ENCODE assay signal across 7 mouse cellular contexts in the genomic region with DNA sequence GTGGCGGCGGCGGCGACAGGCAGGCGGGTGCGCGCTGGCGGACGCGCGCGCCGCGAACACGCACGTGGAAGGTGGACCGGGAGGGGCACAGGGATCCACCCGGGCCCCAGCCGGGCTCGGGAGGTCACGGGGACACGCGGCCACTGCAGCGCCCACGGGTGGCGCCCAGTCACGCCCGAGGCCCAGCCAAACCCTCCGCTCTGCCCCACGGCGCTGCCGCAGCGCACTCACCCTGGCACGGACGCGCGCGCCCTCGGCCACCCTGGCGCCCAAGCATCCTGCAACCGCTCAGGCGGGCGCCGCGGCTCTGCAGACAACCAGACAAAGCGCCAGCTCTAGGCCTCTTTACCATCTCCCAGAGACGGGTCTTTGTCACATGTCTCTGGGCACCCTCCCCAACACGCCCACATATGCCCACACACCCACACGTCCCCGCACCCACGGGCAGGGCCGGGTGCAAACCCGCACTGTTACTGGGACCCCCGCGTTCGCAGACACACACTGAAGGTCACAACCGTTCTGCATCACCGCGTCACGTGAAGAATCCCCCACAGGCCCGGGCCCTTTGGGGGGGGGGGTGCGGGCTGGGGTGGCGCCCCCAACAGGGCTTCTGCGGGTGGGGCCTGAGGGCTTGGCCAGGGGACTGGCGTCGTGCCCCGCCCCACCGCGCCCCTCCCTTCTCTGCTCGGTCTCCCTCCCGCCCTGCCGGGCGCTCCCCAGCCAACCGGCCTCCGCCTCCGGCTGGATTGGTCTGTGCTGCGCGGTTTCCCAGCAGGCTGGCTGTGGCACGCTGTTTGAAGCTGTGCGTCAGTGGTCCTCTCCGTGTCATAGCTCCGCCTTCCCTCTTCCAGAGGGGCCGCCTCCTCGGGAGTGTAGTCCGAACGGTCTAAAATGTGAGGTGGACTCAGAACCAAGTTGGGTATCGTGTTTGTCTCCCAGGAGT. TPM values are rescaled to one million over a fixed set of nuclear protein-coding genes. Genes with fewer than 3 reads are reported as not detected.
DNase-seq lines count a peak whose midpoint lies in the region; ATAC-seq lines count a peak whose summit lies in the region.

A gene (minus strand): TSS at position 517 of the 943 bp plus-strand sequence.

- H3K9me3 ChIP-seq in intestine, embryonic 14.5 days (ENCODE audit: control insufficient read depth, low read length): no peaks in the 10 kb centered on the region

- no peaks in the 10 kb centered on the region for H3K27me3 ChIP-seq in intestine, embryonic 14.5 days (replicated peaks; ENCODE audit: control insufficient read depth, insufficient read depth, low read length)

- WGBS in intestine, embryonic 14.5 days: under 1% methylated on average over 76 of the region's 87 CpGs

- peaks cover 31% of the 10 kb centered on the region for H3K36me3 ChIP-seq in intestine, embryonic 14.5 days (ENCODE audit: control insufficient read depth, insufficient read depth, low read length)

- H3K4me3 ChIP-seq in intestine, embryonic 14.5 days (ENCODE audit: low read depth, low read length): peak within 1 kb of the TSS; percentile 83

- peak; percentile 95 for ATAC-seq in intestine, embryonic 14.5 days (replicated peaks; ENCODE audit: low FRiP score, low TSS enrichment, low read depth)
- peak; percentile 85 for ATAC-seq in megakaryocyte progenitor cell, adult 5-6 weeks (replicated peaks; ENCODE audit: poor library complexity)

- peak within 1 kb of the TSS; percentile 93 for H3K9ac ChIP-seq in intestine, embryonic 14.5 days (ENCODE audit: low read length)

- intact Hi-C loops in gastrocnemius, postnatal 36 days (cut with DNase I): loop anchor here (2.0 kb wide), 1 partner anchor 117 kb away; a partner anchor contains a TSS
- intact Hi-C loops in left cerebral cortex, postnatal 10 days (cut with DNase I): loop anchor here (5.0 kb wide), 1 partner anchor 118 kb away; a partner anchor contains a TSS

- H3K4me1 ChIP-seq in intestine, embryonic 14.5 days (replicated peaks; ENCODE audit: control insufficient read depth, insufficient read depth, low read length): peaks cover 8% of the 10 kb centered on the region

- peak; percentile 89 for DNase-seq in adrenal gland, adult 2 months
- peak; percentile 83 for DNase-seq in embryo, embryonic 11.5 days (ENCODE audit: low read depth, low spot score)
- peak; percentile 62 to 74 for DNase-seq in gastrocnemius, postnatal 36 days
- DNase-seq in intestine, embryonic 14.5 days (ENCODE audit: low spot score): peak; percentile 93
- peak; percentile 89 to 95 for DNase-seq in left cerebral cortex, postnatal 10 days (ENCODE audit: extremely low spot score in 1 of 2, low spot score in 2 of 2)
- peak; percentile 68 for DNase-seq in skeletal muscle tissue, adult 2 months (ENCODE audit: low read depth, low spot score)

- H3K4me2 ChIP-seq in intestine, embryonic 14.5 days (ENCODE audit: low read length): peak within 1 kb of the TSS; percentile 61

- peak within 1 kb of the TSS; percentile 86 for H3K27ac ChIP-seq in intestine, embryonic 14.5 days (ENCODE audit: low read depth)

RNA-seq across cellular contexts. Expression of the gene that starts here (rescaled TPM):
- 1 to 10 TPM; 3.3 to 6.7 TPM for total RNA-seq in adrenal gland, adult 2 months (2021)
- 17.1 and 22.1 TPM in 2 replicates for polyA plus RNA-seq in adrenal gland, adult 2 months (2012; rRNA removed)
- 1 to 10 TPM; 1.1 to 1.8 TPM for total RNA-seq in gastrocnemius, postnatal 36 days (2021)
- polyA plus RNA-seq in intestine, embryonic 14.5 days (2014; fragmentation: Nextera tagmentation; extraction: Ambion mirVana): 8.6 and 9.3 TPM in 2 replicates
- total RNA-seq in left cerebral cortex, postnatal 10 days (2021): 10 to 100 TPM; 73.7 to 76.1 TPM
- 0.95 and 1.3 TPM in 2 replicates for total RNA-seq in megakaryocyte progenitor cell, adult 5-6 weeks (2015)
- total RNA-seq in megakaryocyte progenitor cell, adult 5-6 weeks (2017): 2.9 and 3.3 TPM in 2 replicates

Comparison
In these comparisons a context has a peak if more than half of its experiments do, and no peak if none do; other contexts are left out.
1. Peak in every context shown above with its lines: DNase-seq, ATAC-seq, H3K4me3 ChIP-seq and H3K27ac ChIP-seq.
2. RNA of the gene that starts here (total RNA-seq): 73.7 to 76.1 TPM in left cerebral cortex, postnatal 10 days; 3.3 to 6.7 TPM in adrenal gland, adult 2 months, 0.95 to 3.3 TPM in megakaryocyte progenitor cell, adult 5-6 weeks and 1.1 to 1.8 TPM in gastrocnemius, postnatal 36 days; every median in the first group is over 4 times any median in the second.